Mouse (Mus musculus) heart, embryonic 11.5 days (tissue): ENCODE data around the gene Adk. TPM values are rescaled to one million over a fixed set of nuclear protein-coding genes. Genes with fewer than 3 reads are reported as not detected.

Source experiments
- ATAC-seq: fragments of 200-750 bp; cut with Nextera tagmentation; replicated peaks from 2 replicates; pipeline ENCODE4 v1.8.0; 2017; ENCODE audit warnings: moderate library complexity; ENCODE audit not compliant: insufficient number of reproducible peaks, low FRiP score, low TSS enrichment
- H3K27ac ChIP-seq: fragments of 300-500 bp; sonication (generic); 2 replicates; pipeline ENCODE4 v1.5.1; 2014; ENCODE audit warnings: mild to moderate bottlenecking, low read depth, low read length
- H3K27me3 ChIP-seq: fragments of 300-500 bp; sonication (generic); 2 replicates; pipeline ENCODE4 v1.6.1; 2014; ENCODE audit warnings: mild to moderate bottlenecking, low read length, mixed read lengths; ENCODE audit not compliant: control insufficient read depth, insufficient read depth
- H3K36me3 ChIP-seq: fragments of 300-500 bp; sonication (generic); 2 replicates; pipeline ENCODE4 v1.6.1; 2014; ENCODE audit warnings: mild to moderate bottlenecking, low read length, moderate library complexity, mixed read lengths; ENCODE audit not compliant: control insufficient read depth, insufficient read depth
- H3K4me1 ChIP-seq: fragments of 300-500 bp; sonication (generic); 2 replicates; pipeline ENCODE4 v1.6.1; 2014; ENCODE audit warnings: low read length; ENCODE audit not compliant: control insufficient read depth, insufficient read depth
- H3K4me2 ChIP-seq: fragments of 300-500 bp; sonication (generic); 2 replicates; pipeline ENCODE4 v1.6.1; 2014; ENCODE audit warnings: mild to moderate bottlenecking, moderate library complexity
- H3K4me3 ChIP-seq: fragments of 300-500 bp; sonication (generic); 2 replicates; pipeline ENCODE4 v1.5.1; 2014; ENCODE audit warnings: low read depth, low read length
- H3K9ac ChIP-seq: fragments of 300-500 bp; sonication (generic); 2 replicates; pipeline ENCODE4 v1.6.1; 2014; ENCODE audit warnings: mild to moderate bottlenecking, low read depth, low read length, moderate library complexity
- H3K9me3 ChIP-seq: fragments of 300-500 bp; sonication (generic); replicated peaks from 2 replicates; pipeline ENCODE4 v1.6.1; 2016; ENCODE audit warnings: low read length; ENCODE audit not compliant: control insufficient read depth
- WGBS: fragments of 180-500 bp; shearing (Covaris S2); extraction: QIAGEN DNeasy Blood & Tissue Kit; methylation state at CpG from one replicate; pipeline ENCODE4 v1.1.7; 2014; ENCODE audit not compliant: insufficient replicate concordance; 5-methylcytosine and 5-hydroxymethylcytosine counted together
- polyA plus RNA-seq: library from polyadenylated mRNA; unstranded; fragments of >200 nt; fragmentation: Nextera tagmentation; extraction: Ambion mirVana; gene quantifications from 2 replicates; pipeline ENCODE4 v1.2.1, GENCODE M21; 2014

Adk gene
- polyA plus RNA-seq, 1 experiment from 2014 or later, result 261 TPM

- Histone ChIP-seq H3K36me3 (no peaks in the 10 kb centered on the region), H3K4me3 (no peak overlapping the region), H3K27ac (no peak overlapping the region), H3K9ac (no peak overlapping the region), H3K4me2 (no peak overlapping the region), H3K27me3 (no peaks in the 10 kb centered on the region), H3K9me3 (no peaks in the 10 kb centered on the region), H3K4me1 (peaks cover 5% of the 10 kb centered on the region)
- ATAC-seq, result no peak
- 67% methylated on average over 3 of the region's 3 CpGs for WGBS
Measured at GRCm38 (mm10) chr14:21342984-21343383, 290.6 kb downstream of the Adk start.

GRCm38 (mm10) chr14:21344896-21345295, 292.5 kb downstream of the Adk start:
- 91% methylated on average over 6 of the region's 6 CpGs for WGBS
- Histone ChIP-seq H3K36me3 (no peaks in the 10 kb centered on the region), H3K27me3 (no peaks in the 10 kb centered on the region), H3K9me3 (no peaks in the 10 kb centered on the region), H3K4me2 (no peak overlapping the region), H3K27ac (no peak overlapping the region), H3K4me1 (peaks cover 7% of the 10 kb centered on the region), H3K9ac (no peak overlapping the region), H3K4me3 (no peak overlapping the region)
- no peak for ATAC-seq

GRCm38 (mm10) chr14:21348611-21349260, 296.4 kb downstream of the Adk start:
- H3K27ac ChIP-seq, result no peak overlapping the region
- H3K36me3 ChIP-seq, result no peaks in the 10 kb centered on the region
- H3K4me3 ChIP-seq, result no peak overlapping the region
- ATAC-seq, result no peak
- H3K27me3 ChIP-seq, result no peaks in the 10 kb centered on the region
- no peak overlapping the region for H3K9ac ChIP-seq
- 68% methylated on average over 6 of the region's 6 CpGs for WGBS
- H3K9me3 ChIP-seq, result no peaks in the 10 kb centered on the region
- no peak overlapping the region for H3K4me2 ChIP-seq
- H3K4me1 ChIP-seq, result 0 out of 2 replicates have a peak, but pooled peaks cover 2% of the 10 kb centered on the region

- Histone ChIP-seq H3K9me3 (no peaks in the 10 kb centered on the region), H3K36me3 (no peaks in the 10 kb centered on the region), H3K9ac (no peak overlapping the region), H3K4me2 (no peak overlapping the region), H3K4me1 (0 out of 2 replicates have a peak, but pooled peaks cover 2% of the 10 kb centered on the region), H3K27ac (no peak overlapping the region), H3K27me3 (no peaks in the 10 kb centered on the region), H3K4me3 (no peak overlapping the region)
- 76% methylated on average over 2 of the region's 2 CpGs for WGBS
- no peak for ATAC-seq
Measured at GRCm38 (mm10) chr14:21351646-21352045, 299.3 kb downstream of the Adk start.

- Histone ChIP-seq H3K4me2 (no peak overlapping the region), H3K27me3 (no peaks in the 10 kb centered on the region), H3K9me3 (no peaks in the 10 kb centered on the region), H3K4me3 (no peak overlapping the region), H3K9ac (no peak overlapping the region), H3K36me3 (no peaks in the 10 kb centered on the region), H3K4me1 (no peaks in the 10 kb centered on the region), H3K27ac (no peak overlapping the region)
- no peak for ATAC-seq
- whole genome bisulfite sequencing, result 85% methylated on average over 1 of the region's 1 CpGs
Measured at GRCm38 (mm10) chr14:21356286-21356685, 303.9 kb downstream of the Adk start.

GRCm38 (mm10) chr14:21359207-21359895, 307.0 kb downstream of the Adk start:
- 72% methylated on average over 10 of the region's 10 CpGs for WGBS

GRCm38 (mm10) chr14:21359896-21360525, 307.6 kb downstream of the Adk start:
- no peak for ATAC-seq
- H3K4me2 ChIP-seq, result no peak overlapping the region
- 79% methylated on average over 7 of the region's 12 CpGs for WGBS
- no peak overlapping the region for H3K27ac ChIP-seq
- H3K9me3 ChIP-seq, result no peaks in the 10 kb centered on the region
- no peak overlapping the region for H3K4me3 ChIP-seq
- no peaks in the 10 kb centered on the region for H3K27me3 ChIP-seq
- H3K4me1 ChIP-seq, result no peaks in the 10 kb centered on the region
- no peak overlapping the region for H3K9ac ChIP-seq
- no peaks in the 10 kb centered on the region for H3K36me3 ChIP-seq

More at GRCm38 (mm10) chr14:21359207-21359895, 307.0 kb downstream of the Adk start:
- Histone ChIP-seq H3K4me1 (no peaks in the 10 kb centered on the region), H3K4me2 (no peak overlapping the region), H3K27ac (peak overlapping the region; percentile 35), H3K36me3 (no peaks in the 10 kb centered on the region), H3K4me3 (no peak overlapping the region), H3K9ac (no peak overlapping the region), H3K27me3 (no peaks in the 10 kb centered on the region), H3K9me3 (no peaks in the 10 kb centered on the region)
- ATAC-seq, result no peak

- H3K27me3 ChIP-seq, result no peaks in the 10 kb centered on the region
- WGBS, result 69% methylated on average over 2 of the region's 2 CpGs
Measured at GRCm38 (mm10) chr14:21367095-21367494, 314.7 kb downstream of the Adk start.

More at GRCm38 (mm10) chr14:21367095-21367494, 314.7 kb downstream of the Adk start:
- ATAC-seq, result no peak
- no peak overlapping the region for H3K27ac ChIP-seq
- H3K4me2 ChIP-seq, result no peak overlapping the region
- H3K36me3 ChIP-seq, result no peaks in the 10 kb centered on the region
- H3K4me1 ChIP-seq, result no peaks in the 10 kb centered on the region
- no peak overlapping the region for H3K4me3 ChIP-seq
- H3K9ac ChIP-seq, result no peak overlapping the region
- H3K9me3 ChIP-seq, result no peaks in the 10 kb centered on the region
